Mouse (Mus musculus) sigmoid colon, adult 10 weeks (tissue): Measurements from ENCODE around the gene Me1. TPM values are rescaled to one million over a fixed set of nuclear protein-coding genes. Genes with fewer than 3 reads are reported as not detected.

Source experiments
- polyA plus RNA-seq: library from polyadenylated mRNA; stranded (reverse); fragments of 350-450 nt; fragmentation: Illumina TruSeq; extraction: RNeasy Lipid Tissue Mini Kit (QIAGEN cat#74804); gene quantifications from one replicate; pipeline ENCODE4 v1.2.3, GENCODE M21; 2014; ENCODE audit warnings: low read depth, low replicate concordance

Me1 gene
- polyA plus RNA-seq: 31.8 TPM

GRCm38 (mm10) chr9:86695818-86696261, at the start of gene Me1:
TSS of gene Me1 (minus strand) at chr9:86695953.

DNA sequence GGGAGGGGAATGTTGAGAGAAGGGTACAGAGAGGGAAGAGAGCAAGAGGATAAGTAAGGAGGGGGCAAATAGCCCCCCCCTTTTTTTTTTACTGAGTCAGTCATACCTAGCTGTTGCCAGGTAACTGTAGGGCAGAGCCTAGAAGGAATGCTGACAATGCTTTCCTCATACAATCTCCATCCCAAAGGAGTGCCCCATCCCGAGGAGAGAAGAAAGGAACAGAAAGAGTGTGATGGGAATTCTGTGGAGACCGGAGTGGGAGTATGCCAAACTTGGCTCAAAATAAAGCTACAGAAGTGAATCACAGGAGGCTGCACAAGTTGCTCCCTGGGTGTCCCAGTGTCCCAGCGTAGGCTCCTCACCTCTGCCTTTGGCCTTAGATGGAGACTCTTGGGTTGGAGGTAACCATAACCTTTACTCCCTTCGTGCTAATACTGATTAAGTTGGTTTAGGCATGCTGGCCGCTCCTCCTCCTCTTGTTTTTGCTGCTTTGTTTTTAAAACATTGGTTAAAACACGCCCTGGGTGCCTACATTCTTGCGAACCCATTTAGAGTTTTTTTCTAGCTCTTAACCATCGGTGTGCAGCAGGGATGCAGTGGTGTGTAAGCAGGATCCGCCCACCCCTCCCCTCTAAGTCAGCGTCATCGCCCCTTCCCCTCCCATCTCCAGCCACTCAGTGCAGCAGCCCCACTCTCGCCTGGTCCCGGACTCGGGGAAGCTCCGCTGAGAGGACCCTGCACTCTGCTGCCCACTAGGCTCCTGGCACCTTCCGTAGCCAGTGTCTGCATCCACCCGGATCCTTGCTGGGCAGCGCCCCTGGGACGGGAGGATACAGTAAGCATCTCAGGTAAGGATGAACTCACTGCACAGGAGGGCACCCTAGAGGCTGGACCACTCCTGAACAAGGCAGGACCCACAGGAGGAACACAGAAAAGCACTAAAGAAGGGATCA, 47.5 kb upstream of the Me1 start, which contains the start of gene Prss35:
Gene Prss35, plus strand, starts transcription at position 691 of the 953 bp plus-strand sequence.

GRCm38 (mm10) chr9:86571540-86572135, 124.1 kb downstream of the Me1 start, which contains the start of the genes Pgm3 and Rwdd2a:
TSS of gene Pgm3 (minus strand) at chr9:86571842.
TSS of gene Rwdd2a (plus strand) at chr9:86571991.

Other genes starting within 250 kb of the Me1 start
- 2.1 TPM for gene Ube2cbp, start 231.0 kb downstream of the Me1 start, polyA plus RNA-seq
- gene Dop1a, start 228.8 kb downstream of the Me1 start, polyA plus RNA-seq: 41.5 TPM
- gene Pgm3, start 124.1 kb downstream of the Me1 start, polyA plus RNA-seq: 47.9 TPM
- 2.3 TPM for gene Rwdd2a, start 124.0 kb downstream of the Me1 start, polyA plus RNA-seq
- gene Prss35, start 47.7 kb upstream of the Me1 start, polyA plus RNA-seq: not detected
- 3.9 TPM for gene Snap91, start 184.7 kb upstream of the Me1 start, polyA plus RNA-seq